Mouse (Mus musculus): ENCODE data around the gene Cacnb3. TPM values are rescaled to one million over a fixed set of nuclear protein-coding genes. Genes with fewer than 3 reads are reported as not detected.
A peak's percentile ranks its signal among the peaks of the same experiment; 100 is the strongest.

Gene Cacnb3
- total RNA-seq, 2 experiments from 2014 or later, result 22.1 to 22.5 TPM

GRCm38 (mm10) chr15:98633822-98634470 is 3.3 kb downstream of the Cacnb3 start:
- no peak for DNase-seq (ENCODE audit: low spot score in 2 of 2)

DNA sequence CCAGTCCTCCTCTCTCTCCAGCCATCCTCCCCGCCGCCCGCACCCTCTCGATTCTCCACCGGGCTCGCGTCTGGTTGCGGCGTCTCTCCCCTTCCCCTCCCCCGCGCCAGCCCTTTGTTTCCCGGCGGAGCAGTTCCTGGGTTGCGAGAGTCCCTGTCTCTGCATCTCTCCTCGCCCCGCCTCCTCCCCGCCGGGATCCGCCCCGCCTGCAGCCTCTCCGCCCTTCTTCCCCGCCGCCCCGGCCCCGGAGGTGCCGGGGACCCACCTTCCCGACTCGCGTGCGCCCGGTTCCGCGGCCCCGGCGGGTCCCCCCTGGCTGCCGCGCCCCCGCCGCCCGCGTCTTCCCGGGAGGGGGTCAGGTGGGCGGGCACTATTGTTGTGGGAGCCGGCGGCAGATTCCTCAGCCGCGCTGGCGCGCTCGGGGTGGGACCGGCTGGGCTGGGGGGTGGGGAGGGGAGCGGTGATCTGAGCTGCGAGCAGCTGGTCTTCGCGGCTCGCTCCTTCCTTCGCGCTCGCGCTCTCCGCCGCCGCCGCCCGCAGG is 4.0 kb downstream of the Cacnb3 start:
- peak; percentile 64 to 81 for DNase-seq (ENCODE audit: low spot score in 2 of 2)

- no peak for DNase-seq (ENCODE audit: low spot score in 2 of 2)
These were observed 4.7 kb downstream of the Cacnb3 start for GRCm38 (mm10) chr15:98635291-98635841.

GRCm38 (mm10) chr15:98636517-98636916 is 5.9 kb downstream of the Cacnb3 start:
- no peak for DNase-seq (ENCODE audit: low spot score in 2 of 2)

DNA sequence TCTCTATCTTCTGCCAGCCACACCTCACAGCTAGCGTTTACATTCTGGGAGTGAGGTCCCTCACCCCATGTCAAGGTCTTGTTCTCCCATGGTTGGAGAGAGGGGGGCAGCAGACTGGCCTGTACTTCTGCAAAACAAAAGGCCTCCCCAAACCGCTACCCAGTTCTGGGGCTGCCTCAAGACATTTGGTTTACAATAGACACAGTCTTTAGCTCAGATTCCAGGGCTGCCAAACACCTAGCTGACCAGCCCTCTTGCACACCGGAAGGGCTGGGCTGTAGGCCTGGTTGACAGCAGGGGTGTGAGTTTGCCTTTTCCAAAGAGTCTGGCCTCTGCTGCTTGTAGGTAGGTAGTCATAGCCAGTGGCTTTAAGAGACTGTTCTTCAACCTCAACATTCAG is 6.5 kb downstream of the Cacnb3 start:
- DNase-seq (ENCODE audit: low spot score in 2 of 2), result no peak

DNA sequence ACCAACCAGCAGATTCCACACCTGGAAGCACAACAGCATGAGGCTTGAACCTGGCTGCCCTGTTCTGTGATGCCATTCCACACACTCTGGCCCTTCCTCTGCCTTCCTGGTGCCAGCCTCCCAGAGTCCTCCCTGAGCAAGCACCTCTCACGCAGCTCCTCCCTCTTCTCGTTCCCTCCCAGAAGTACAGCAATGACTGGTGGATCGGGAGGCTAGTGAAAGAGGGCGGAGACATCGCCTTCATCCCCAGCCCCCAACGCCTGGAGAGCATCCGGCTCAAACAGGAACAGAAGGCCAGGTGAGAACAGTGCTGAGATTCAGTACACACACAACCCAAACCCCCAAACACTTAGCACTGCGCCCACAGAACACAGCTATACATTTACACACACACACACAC is 9.5 kb downstream of the Cacnb3 start:
- no peak for DNase-seq (ENCODE audit: low spot score in 2 of 2)

DNA sequence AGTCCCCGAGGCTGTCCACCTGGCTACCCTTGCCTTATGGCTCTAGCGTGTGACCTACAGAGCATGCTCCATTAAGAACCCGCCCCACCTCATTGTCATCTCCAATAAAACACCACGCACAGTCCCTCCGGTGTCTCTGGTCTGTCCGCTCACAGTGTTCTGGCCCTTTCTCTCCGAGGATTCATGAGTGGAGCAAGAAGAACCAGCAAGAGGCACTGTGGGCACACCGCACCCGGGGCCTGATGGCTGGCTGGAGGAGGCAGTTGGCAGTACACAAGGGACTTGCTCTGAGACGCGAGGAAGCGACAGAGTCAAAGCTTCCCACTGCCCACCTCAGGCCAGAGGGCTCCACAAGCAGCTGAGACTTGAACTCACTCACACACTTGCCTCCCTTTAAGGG is 13.8 kb downstream of the Cacnb3 start:
- DNase-seq (ENCODE audit: low spot score in 2 of 2), result no peak

DNA sequence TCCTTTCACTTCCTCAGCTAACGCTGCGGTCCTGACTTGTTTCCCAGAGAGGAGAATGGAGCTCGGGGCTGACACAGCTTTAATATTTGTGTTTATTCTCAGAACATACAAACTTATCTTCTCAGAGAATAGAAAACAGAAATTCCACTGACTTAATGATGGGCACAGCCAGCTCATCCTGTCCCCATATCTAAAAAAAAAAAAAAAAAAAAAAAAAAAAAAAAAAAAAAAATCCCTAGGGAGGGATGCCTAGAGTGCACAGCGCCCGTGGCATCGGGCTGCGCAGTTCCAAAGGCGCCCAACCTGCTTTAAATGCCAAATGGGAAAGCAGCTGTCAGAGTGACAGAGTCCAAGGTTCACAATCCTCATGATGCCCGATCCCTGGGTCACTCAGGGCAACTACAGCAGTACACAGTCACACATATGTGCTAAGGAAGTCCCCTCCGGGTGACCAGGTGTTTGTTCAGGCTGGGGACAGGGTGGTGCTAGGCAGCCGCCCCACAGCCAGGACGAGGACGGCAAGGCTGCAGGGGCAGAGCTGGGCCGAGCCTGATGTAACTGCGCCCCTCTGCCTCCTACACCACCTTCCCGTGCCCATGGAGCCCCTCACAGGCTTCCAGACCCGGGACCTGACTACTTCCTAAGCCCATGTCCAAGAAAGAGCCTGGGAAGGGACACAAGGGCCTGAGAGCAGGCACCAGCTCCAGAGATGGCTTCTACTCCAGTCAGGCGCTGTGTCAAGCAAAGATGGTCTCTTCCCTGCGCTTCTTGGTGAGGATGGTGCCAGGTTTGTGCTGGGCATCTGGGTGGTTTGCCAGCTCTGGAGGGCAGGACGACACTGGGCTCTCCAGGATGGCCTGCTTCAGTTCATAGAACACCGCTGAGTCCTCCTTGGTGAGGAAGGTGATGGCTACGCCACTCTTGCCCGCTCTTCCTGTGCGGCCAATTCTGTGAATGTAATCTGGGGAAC is 14.7 kb downstream of the Cacnb3 start:
- DNase-seq (ENCODE audit: low spot score in 2 of 2), result no peak

- no peak for DNase-seq (ENCODE audit: low spot score in 2 of 2)
These were observed 16.1 kb downstream of the Cacnb3 start for GRCm38 (mm10) chr15:98646737-98647136.

GRCm38 (mm10) chr15:98647308-98647707 is 16.7 kb downstream of the Cacnb3 start:
- no peak for DNase-seq (ENCODE audit: low spot score in 2 of 2)

GRCm38 (mm10) chr15:98648071-98648470 is 17.4 kb downstream of the Cacnb3 start:
- no peak for DNase-seq (ENCODE audit: low spot score in 2 of 2)

DNA sequence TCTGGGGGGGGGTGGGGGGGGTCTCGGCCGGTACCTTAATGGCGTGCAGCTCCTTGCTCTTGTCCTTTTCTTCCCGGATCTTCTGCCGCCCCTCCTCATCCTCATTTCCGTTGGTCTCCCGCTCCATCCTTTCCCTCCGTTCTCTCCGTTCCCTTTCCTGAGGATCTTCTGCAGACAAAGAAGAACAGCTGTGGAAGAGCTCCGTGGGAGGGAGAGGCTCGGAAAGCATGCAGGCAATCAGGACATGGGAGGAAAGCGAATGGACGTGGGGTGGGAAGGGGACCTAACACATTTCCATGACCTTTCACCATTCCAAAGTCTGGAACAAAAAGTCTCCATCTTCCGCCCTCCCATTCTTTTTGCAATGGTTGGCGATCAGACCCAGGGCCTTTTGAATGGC is 20.8 kb downstream of the Cacnb3 start:
- no peak for DNase-seq (ENCODE audit: low spot score in 2 of 2)

- no peak for DNase-seq (ENCODE audit: low spot score in 2 of 2)
These were observed 21.5 kb downstream of the Cacnb3 start for GRCm38 (mm10) chr15:98652174-98652573.

DNA sequence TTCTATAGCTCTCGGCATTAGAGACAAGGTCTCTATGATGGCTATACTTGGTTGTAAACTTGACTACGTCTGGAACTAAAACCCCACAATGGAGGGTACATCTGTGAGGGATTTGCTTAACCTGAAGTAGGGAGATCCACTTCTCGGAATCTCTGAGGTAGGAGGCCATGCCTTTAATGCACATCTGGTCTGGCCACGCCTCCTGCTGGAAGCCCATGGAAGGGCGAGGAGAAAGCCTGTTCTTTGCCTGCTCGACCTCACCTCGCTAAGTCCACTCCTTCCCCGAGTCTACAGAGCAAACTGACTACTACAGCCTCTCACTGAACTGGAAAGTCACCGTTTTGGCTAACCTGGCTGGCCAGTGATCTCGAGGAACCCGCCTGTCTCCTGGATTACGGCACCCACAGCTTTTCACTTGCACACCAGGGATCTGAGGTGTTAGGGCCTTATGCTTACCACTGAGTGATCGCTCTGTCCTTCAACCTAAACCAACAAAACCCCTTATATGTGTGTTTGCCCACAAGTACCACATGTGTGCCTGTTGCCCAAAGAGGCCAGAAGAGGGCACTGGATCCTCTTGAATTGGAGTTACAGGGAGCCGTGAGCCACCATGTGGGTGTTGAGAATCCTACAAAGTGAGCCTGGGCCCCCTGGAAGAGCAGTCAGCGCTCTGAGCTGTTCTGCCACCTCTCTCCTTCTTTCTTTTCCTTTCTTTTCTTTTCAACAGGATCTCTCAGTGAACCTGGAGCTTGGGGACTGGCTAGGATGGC is 26.5 kb downstream of the Cacnb3 start:
- no peak for DNase-seq (ENCODE audit: low spot score in 2 of 2)

GRCm38 (mm10) chr15:98662198-98662566 is 31.5 kb downstream of the Cacnb3 start:
- no peak for DNase-seq (ENCODE audit: low spot score in 2 of 2)

DNA sequence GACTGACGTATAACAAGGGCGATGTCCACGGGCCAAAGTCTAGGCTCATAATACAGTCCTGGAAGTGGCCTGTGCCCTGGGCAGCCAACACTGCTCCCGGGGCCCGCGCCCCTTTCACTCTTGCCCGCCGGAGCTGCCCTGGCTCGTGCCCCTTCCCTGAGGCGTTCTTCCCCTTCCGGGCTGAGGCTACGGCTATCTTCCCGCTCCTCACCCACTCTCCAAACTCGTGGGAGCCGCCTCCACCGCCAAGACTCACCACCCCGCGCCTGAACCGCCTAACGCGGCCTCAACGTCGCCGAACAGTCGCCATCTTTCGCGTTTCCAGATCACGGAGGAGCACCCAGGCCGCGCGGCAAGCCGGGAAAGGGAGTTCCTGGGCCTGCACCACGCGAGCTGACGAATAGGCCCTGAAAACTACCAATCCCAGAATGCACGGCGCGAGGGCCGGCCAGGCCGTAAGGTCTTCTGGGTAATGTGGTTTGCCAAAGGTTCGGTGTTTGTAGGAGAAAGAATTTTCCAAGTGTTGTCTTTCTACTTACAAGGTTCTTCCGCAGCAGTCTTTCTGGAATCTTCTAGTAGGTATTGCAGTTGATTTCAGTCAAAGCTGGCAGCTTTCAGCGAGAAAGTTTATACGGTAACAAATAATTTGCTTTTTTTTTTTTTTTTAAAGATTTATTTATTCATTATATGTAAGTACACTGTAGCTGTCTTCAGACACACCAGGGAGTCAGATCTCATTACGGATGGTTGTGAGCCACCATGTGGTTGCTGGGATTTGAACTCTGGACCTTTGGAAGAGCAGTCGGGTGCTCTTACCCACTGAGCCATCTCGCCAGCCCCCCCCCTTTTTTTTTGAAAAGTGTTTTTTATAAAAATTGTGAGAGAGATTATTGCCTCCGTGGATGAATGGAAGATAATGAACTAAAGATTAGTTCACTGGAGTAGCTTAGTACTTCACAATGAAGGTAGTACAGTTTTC is 32.2 kb downstream of the Cacnb3 start, which contains the start of gene Ddx23:
TSS of gene Ddx23 (minus strand) at position 328 of the 979 bp plus-strand sequence.
- peak; percentile 78 to 94 for DNase-seq (ENCODE audit: low spot score in 2 of 2)

GRCm38 (mm10) chr15:98664042-98664907 is 33.6 kb downstream of the Cacnb3 start:
- DNase-seq (ENCODE audit: low spot score in 2 of 2), result no peak

DNA sequence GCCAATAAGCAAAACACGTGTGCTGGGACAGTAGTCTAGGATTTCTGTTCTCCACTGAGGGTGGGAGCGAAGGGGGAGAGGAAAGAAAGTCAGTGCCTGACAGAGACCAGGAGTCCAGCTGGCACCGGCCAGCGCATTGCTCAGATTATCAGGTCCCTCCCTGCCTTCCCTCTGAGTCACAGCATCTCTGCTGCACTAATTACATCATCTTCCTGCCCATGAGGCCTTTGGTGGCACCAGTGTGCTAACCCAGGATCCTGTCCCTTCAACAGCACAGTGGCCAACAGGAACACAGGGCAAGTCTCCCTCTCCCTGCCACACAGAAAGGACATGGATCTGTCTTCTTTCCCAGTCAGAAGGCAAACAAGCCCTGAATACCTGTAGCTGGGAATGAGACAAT is 42.0 kb downstream of the Cacnb3 start:
- DNase-seq (ENCODE audit: low spot score in 2 of 2), result no peak

DNA sequence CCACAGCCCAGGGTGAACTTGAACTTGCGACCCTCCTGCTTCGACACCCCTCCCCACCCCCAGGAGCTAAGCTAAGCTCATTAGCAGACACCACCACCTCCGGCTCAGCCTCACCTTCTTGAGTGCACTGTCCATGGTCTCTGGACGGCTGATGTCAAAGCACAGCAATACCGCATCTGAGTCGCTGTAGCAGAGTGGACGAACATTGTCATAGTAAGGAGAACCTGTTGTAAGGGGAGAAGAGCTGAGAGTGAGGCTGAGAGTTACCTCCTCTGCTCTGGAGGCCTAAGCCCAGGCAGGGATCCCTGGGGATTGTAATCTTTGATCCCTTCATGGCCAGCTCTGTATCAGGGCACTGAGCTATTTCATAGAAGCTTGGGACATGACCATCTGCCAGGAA is 43.1 kb downstream of the Cacnb3 start:
- no peak for DNase-seq (ENCODE audit: low spot score in 2 of 2)
